Mouse (Mus musculus) gastrocnemius, adult 18-20 months (tissue): ENCODE results near the gene Mapk6. TPM values are rescaled to one million over a fixed set of nuclear protein-coding genes. Genes with fewer than 3 reads are reported as not detected.

Experiments
- DNase-seq: peaks from one replicate; pipeline ENCODE4 v3.0.0; 2021; ENCODE audit warnings: low spot score
- total RNA-seq, 2 experiments: library from RNA; stranded (reverse); gene quantifications; 2 replicates each; pipeline ENCODE4 v1.2.3; 2021

Mapk6 gene
- total RNA-seq, 2 experiments from 2014 or later, result 26.1 to 26.7 TPM

DNA sequence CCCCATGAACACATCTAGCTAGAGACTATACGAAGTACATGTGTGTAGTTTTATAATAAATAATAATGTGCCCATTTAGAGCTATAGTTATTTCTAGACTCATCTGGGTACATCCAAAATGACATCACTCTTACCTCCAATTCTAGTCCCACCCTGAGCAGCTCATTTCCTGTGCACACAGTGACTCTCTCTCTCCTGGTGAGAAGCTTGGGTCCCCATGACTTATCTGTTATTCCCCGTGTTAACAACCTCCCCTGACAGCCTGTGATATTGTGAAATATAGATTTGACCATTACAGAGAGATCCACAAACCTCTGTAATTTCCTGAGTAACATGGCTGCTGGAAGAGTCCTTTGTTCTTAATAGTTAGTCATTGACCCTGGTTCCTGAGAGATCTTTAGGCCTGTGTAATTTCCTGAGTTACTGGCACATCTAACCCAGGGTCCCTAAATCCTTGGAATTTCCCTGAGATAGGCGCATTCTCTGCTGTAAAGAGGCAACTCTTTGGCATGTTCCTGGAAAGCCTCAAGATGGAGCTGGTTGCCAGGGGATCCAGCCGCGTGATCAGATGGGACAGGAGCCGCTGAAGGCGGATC lies 16.1 kb upstream of the Mapk6 start:
- DNase-seq, result no peak

DNA sequence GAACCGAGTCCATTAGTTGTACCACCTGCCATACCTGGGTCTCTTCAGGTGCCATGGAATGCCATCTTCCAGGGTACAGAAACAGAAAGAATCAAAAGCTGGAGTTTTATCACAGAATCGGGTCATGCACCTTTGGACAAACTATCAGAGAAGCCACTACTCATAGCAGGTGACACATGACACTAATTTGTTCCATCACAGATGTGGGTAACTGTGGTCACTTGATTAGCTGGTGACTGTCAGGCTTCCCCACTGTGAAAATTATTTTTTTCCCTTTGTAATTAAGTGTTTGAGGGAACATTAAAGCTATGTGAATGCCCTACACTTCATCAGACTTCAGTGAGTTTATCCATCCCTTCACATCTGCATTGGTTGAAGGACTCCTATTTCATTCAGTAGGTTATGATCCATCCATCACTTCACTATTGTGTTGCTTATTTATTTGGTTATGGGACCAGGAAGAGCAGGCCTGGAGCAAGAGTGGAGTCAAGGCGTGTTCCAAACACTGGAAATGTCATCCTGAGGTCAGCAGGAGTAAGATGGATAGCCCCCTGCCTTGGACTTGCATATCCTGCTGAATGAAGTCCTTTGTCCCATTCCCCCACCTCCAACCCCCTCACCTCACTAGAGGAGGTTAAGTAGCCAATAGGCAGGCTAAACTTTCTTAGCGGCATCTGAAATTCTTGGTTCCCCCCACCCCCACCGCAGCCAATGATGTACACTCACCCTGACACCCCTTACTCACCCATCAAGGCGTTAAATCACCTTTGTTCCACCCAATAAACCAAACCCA lies 14.7 kb upstream of the Mapk6 start:
- DNase-seq, result no peak

DNA sequence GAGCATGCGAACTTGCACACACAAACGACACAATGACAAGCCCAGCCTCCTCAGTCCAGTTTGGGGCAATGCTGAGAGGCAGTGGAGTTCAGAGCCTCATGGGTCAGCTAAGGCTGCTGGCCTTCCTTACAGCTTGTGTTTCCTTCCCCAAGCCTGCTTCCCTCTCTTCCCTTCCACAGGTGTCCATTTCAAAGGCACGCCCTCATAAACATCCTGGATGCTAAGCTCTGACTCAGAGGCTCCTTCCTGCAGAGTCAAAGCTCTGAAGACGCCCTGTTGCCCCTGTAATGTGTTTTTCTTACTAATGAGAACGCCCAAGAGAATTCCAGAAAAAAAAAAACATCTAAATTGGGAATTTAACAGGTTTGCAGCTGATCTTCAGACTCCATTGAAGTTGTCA lies 13.9 kb upstream of the Mapk6 start:
- DNase-seq, result no peak

DNA sequence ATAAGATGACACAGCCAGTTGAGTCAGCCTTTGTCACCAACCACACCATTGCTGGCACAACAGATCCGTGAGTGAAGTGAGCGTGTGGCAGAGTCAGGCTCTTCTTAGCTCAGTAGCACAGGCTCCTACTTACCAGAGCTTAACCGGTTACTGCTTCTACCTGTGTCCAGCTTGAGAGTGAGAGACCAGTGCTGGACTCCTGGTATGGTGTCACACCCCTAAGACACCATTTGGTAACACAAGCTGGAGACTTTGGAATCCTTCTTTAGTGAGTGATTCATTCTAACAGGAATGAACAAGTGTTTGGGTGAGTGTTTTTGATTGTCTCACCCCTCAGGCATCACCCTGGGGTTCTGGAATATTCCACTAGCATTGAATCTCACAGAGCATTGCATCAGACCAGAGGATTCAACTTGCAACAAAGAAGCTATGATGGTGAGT lies 12.5 kb upstream of the Mapk6 start:
- DNase-seq, result no peak

DNA sequence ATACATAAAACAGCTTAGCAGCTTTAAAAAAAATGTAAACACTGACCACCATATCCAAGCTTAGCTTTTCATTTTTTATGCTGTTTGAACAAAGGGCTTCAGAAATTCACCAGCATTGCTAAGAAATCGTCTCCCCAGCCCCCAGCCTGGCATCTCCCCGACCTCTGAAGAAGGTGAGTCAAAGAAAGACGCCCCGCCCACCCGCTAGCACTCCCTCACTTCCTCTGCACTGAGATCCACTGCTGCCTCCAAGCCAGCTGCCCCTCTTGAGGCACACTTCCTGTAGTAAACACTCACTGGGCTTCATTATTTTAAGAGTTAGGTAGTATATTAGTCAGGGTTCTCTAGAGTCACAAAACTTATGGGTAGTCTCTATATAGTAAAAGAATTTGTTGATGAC lies 4.4 kb upstream of the Mapk6 start:
- no peak for DNase-seq

DNA sequence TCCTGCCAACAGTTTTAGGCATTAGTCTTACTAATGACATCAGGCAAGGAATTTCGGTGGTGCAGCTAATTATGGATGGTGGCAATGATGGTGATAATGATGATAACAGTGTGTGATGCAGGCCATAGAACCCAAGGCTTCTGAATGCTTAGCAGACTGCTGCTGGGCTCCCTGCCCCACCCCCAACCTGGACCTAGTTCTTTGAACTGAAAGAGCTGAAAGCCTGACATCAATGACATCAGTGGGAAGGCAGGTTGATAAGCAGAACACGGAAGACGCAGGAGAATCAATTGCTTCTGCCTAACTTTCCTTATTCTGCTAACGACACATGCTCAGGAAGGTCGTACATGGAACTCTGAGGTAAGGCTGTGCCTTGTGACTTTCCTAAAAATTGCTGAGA lies 3.4 kb upstream of the Mapk6 start:
- DNase-seq, result no peak

DNA sequence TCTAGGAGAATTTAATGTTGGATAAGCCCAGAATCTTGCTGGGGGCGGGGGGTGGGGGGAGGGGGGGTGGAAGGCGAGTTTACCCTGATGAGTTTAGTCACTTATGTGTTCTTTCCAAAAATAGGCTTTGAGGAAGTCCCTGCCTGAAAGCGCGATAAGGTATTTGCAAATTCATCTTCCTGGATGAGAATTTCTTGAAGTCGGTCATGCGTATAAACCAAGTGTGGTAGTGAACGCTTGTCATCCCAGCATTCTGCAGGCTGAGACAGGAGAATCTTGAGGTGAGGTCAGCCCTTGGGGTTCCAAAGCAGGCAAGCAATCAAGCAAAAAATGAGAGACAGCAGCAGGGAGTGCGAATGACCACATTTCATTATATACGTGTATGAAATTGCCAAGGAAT lies 1.8 kb upstream of the Mapk6 start:
- DNase-seq, result no peak

DNA sequence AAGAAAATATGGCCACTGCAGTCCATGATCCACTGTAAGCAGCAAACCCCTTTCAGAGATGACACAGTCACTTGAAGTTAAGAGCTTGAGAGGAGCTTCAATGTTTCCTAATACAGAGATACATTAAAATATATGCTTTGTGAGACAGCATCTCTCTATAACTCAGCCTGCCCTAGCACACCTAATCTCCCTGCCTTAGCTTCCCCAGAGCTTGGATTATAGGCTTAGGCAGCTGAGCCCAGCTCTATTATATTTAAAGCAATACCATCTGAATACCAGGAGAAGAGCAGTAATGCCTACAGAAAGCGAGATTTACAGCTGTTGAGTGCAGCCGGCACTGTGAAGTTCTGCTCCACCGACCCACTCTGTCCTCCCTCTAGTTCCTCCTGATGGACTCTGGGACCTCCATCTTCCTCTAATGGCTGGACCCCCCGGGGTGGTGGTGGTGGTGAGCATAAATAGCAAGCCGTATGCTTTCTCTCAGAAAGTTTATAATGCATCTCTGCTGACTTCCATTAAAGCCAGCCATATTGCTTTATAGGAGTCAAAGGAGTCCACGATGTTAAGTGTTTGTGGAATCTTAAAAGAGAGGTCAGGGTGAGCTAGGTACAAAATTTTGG lies 1.2 kb upstream of the Mapk6 start:
- DNase-seq, result no peak

DNA sequence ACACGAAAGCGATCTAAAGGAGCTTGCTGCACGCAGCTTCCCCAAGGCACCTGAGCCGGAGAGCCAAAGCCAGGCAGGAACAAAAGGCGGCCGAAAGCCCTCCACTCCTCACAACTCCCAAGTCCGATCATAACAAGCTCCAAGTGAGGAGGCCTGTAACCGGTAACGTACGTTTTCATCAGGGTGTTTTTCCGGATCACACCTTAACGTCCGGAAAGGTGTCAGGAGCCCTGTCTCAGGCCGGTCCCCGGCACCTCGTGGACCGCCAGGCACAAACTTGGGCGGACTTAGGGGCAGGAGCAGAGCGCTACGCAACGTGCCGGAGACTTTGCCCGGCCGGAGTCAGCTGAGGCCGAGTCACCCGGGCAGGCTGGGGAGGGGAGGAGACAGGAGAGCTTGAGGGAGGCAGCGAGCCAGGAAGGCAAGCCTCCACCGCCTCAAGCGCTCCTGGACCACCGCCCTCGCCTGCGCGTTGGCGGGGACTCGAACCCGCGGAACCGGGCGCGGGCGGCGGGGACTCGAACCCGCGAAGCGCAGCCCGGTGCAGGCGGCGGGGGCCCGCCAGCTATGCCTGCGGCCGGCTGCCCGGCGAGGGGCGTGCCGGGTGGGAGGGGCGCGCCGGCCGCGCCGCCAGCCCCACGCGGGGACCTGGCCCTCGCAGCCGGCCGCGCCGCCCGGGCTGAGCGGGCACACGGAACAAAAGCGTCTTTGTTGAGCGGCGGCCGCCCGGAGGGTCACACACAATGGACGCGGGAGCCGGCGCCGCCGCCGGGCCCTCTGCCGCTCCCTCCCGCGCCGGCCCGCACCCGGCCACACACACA lies 564 bp downstream of the Mapk6 start:
- DNase-seq, result peak; percentile 85

DNA sequence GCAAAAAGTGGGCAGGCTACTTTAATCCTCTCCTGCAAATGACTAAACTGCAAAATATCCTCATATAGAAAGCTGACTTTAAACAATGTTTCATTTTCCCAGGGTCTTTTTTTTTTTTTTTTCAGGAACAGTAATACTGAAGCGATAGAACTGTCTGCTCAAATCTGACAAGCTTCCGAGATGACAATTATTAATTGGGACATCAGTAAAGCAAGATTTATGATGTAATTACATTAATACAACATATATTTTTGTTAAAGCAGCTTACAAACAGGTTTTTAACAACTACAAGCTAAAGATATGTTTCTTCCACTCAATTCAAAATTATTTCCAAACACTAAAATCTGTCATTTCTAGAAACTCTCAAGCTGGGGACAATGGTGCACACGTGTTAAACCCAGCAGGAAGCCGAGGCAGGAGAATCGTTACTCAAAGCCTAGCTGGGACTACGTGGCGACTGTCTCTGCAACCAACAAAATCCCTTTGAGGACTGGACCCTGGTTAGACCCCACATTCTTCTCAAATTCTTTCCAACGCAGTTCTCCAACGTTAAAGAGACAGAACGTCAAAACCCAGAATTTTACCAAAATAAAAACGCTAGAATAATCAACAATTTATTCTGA lies 1.5 kb downstream of the Mapk6 start:
- DNase-seq, result no peak

DNA sequence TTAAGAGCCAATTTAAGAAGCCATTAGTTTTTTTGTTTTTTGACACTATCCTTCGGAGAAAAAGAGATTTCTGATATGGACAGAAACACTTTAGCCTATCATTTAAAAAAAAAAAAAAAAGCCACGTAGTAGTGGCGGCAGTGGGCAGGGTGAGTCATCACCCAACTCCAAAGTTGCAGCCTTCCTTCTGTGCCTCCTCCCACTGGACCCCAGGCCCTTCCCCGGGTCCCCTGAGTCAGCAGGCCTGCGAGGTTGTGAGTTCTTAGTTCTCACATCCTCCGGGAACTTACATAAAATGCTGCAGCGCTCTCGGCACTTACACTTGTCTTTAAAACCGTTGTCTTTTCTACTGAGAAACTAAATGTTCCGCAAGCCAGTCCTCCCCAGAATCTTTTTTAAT lies 2.0 kb downstream of the Mapk6 start:
- DNase-seq, result no peak

DNA sequence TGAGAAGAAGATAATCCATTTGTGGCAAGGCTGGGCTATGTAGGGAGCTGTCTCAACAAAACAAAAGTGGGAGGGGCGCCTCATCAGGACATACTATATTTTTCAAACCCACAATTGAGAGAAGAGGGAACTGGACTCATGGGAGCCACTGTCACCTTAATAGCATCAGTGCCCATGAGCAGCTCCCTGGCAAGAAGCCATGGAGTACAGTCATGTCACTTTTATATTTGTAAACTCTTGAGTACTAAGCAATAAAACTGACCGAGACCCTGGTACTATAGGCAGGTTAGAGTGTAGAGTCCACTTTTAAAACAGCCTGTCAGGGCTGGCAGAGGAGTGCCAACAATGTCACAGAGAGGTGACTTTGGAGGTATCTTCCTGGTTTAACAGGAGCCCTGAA lies 3.7 kb downstream of the Mapk6 start:
- DNase-seq, result no peak

DNA sequence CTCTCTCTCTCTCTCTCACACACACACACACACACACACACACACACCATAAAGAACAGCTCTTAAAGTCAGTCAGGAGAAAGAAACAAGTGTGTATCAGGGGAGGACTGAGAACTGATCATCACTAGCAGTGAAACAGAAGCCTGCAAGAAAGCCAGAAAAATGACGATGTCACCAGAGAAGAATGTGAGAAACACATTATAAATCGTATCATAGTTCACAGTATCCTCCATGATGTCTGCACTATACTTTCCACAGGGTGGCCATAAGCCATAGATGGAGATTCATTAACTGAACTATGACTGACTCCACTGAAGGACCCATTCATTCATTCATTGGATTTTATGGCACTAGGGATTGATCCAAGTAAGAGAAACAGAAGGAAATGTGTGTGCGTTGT lies 6.3 kb downstream of the Mapk6 start:
- DNase-seq, result no peak

DNA sequence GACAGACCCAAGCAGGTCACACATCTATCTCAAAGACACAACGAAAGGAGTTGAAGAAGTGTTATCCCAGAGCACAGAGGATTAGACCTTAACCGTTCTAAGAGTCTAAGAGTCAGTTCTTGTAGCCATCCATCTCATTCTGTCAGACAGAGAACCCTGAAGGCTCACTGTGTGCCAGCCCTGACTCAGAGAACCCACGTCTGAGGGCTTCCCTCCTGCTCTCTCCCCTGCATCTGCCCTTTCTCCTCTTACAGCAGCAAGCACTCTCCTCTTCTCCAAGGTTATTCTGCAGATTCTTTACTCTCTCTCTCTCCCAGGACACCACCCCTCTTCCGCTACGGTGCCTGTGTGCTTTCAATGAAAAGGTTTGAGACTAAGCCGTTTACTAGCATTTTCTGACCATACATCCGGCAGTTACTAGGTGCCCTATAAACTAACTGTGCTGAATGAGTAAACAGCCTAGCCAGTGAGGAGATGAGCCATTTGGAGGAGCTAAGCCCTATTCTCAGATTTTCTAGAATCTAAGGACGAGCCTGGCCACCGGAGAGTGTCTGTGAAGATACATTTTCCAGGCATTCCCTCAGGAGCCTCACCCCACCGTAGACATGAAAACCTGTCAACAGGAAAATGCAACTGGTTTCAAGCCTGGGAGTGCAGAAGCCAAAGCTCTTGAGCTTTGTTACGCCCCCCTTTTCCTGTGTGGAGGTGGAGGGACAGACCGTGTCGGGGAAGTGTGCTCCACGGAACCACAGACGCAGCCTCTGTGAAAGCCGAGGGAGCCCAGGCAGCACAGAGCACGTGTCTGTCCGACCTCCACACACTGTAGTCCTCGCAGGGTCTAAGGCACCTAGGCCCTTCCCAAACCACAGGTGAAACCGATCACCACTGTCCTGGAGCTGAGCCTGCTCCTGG lies 8.0 kb downstream of the Mapk6 start:
- no peak for DNase-seq

DNA sequence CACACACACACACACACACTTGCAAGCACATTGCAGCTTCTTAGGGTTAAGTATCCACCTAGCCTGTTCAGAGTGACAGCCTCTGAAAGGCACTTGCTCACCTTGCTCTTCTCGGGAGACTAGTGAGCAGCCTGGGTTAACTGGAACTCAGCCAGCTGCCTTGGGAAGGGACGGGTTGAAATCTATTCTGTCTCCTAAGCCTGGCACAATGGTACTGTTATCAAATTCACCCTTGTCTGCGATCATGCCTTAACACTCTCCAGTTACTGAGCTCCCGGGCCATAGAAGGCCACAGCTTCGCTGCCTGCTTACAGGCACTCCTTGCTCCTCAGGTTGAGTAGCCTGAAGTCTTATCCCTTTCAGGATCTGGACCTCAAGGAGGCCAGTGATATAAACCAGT lies 9.2 kb downstream of the Mapk6 start:
- DNase-seq, result no peak

DNA sequence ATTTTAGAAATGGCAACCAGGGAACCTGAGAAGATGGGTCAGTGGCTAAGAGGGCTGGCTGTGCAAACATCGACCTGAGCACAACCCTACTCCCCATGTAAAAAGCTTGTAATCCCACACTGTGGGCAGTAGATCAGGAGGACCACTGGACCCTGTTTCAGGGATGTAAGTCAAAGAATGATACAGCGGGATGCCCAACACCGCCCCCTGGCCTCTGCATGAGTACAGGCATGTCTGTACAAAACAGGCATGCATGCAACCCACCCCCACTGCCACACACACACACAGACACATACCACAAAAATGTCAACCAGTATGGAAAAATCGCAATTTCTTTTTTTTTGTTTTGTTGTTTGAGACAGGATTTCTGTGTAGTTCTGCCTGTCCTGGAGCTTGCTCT lies 10.7 kb downstream of the Mapk6 start:
- no peak for DNase-seq

DNA sequence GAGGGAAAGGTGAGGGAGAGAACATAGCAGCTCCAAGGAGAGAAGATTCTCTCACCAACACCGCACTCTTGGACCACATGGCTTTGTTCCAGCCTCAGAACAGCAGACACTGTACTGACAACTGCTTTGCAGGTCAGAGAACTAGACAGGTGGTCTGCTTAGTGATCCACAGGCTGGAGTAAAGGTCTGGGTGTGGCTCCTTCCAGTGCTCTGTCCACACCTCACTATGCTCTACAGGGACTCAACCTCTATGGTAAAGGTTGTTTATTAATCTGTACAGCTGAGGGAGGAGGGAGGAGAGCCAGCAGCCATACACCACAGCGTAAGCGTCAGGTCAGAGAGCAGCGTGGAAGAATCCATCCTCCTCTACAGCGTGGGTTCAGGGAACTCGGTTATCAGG lies 13.8 kb downstream of the Mapk6 start:
- no peak for DNase-seq

DNA sequence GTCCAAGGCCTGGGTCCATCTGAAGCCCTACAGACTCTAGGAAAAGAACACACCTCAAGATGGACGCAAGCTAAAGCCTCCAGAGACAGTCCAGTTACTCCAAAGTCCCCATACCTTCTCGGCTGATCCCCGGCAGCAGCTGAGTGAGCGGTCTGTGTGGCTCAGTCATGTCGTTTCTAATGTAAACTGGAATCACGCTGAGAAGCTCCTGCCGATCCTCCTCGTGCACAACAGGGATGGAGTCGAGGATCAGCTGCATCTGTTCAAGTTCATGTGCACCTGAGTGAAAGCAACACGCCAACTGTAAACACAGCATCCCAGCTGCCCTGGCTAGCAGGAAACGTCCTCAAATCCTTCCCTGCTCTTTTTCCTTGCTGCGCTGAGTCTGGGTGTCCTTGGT lies 16.6 kb downstream of the Mapk6 start:
- no peak for DNase-seq

DNA sequence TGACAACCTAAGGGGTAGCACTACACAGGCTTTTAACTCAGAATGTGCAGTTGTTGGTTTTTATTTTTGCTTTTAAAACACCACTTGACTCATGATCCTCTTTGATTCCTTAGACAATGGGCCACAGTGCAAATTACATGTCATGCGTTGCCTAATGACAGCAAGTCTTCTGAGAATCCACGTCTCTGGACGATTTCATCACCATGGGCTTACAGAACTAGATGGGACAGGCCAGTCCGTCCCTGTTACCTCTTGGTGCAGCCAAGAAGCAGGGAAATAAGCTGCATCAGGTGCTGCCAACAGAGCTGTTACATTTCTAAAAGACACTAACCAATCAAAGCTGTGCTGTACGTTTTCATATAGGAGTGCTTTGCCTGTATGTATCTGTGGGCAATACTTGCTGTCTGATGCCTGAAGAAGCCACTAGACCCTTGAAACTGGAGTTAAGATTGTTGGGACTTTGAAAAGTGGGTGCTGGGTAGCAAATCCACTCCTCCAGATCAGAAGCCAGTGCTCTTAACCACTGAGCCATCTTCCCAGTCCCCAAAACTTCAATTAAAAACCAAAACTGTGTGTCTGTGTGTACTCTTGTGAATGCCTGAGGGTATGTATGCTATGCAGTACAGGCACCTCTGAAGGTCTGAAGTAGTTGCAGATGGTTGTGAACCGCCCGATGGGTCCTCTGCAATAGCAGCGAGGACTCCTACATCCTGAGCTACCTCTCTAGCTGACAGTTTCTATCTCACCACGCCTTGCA lies 24.4 kb downstream of the Mapk6 start:
- no peak for DNase-seq
